Comparison of ENCODE assay signal across 16 mouse cellular contexts in genomic region chr8:26420002-26420401, GRCm38 (mm10).
DNase-seq lines count a peak whose midpoint lies in the region; ATAC-seq and TF ChIP-seq lines count a peak whose summit lies in the region.
"Had no signal": no experiment of that assay in that cellular context is flagged by ENCODE, and none has a peak within 500 bp of the region (broad histone marks: within the 10 kb centered on the region; RNA-seq: fewer than 3 reads in every experiment).

No protein-coding gene starts in this region.

- TF ChIP-seq CTCF in heart, adult 2 months (IDR thresholded peaks at IDR 0.05) = no peak

- no peaks in the 10 kb centered on the region for H3K4me1 ChIP-seq in heart, adult 2 months (ENCODE audit: control insufficient read depth, insufficient read depth, low read length)
- H3K4me1 ChIP-seq in hindbrain, embryonic 12.5 days = peaks cover 8% of the 10 kb centered on the region
- peaks cover 4% of the 10 kb centered on the region; the same call in 1 of the 2 replicates for H3K4me1 ChIP-seq in neural tube, embryonic 11.5 days (ENCODE audit: control insufficient read depth, insufficient read depth, low read length)
- no peaks in the 10 kb centered on the region for H3K4me1 ChIP-seq in intestine, embryonic 15.5 days (replicated peaks)
- H3K4me1 ChIP-seq: limb, embryonic 15.5 days; stomach, embryonic 15.5 days had no signal

- H3K9ac ChIP-seq in heart, adult 2 months (ENCODE audit: low read depth, low read length) = no peak overlapping the region
- no peak overlapping the region for H3K9ac ChIP-seq in hindbrain, embryonic 12.5 days
- no peak overlapping the region for H3K9ac ChIP-seq in neural tube, embryonic 11.5 days (ENCODE audit: low read length)
- H3K9ac ChIP-seq in intestine, embryonic 15.5 days = no peak overlapping the region
- H3K9ac ChIP-seq: limb, embryonic 15.5 days; stomach, embryonic 15.5 days had no signal

- no peaks in the 10 kb centered on the region for H3K27me3 ChIP-seq in heart, adult 2 months (ENCODE audit: control insufficient read depth, insufficient read depth, low read length)
- H3K27me3 ChIP-seq in hindbrain, embryonic 12.5 days = no peaks in the 10 kb centered on the region
- no peaks in the 10 kb centered on the region for H3K27me3 ChIP-seq in neural tube, embryonic 11.5 days (ENCODE audit: control insufficient read depth, insufficient read depth, low read length)
- no peaks in the 10 kb centered on the region for H3K27me3 ChIP-seq in intestine, embryonic 15.5 days (replicated peaks)
- H3K27me3 ChIP-seq: limb, embryonic 15.5 days; stomach, embryonic 15.5 days had no signal

- intact Hi-C loops in heart, adult 2 months (cut with DNase I) = no loop called here

- H3K36me3 ChIP-seq in heart, adult 2 months (ENCODE audit: control insufficient read depth, insufficient read depth, low read length) = no peaks in the 10 kb centered on the region
- no peaks in the 10 kb centered on the region for H3K36me3 ChIP-seq in hindbrain, embryonic 12.5 days
- no peaks in the 10 kb centered on the region for H3K36me3 ChIP-seq in neural tube, embryonic 11.5 days (ENCODE audit: control insufficient read depth, insufficient read depth, low read length)
- no peaks in the 10 kb centered on the region for H3K36me3 ChIP-seq in intestine, embryonic 15.5 days
- H3K36me3 ChIP-seq: limb, embryonic 15.5 days; stomach, embryonic 15.5 days had no signal

- H3K9me3 ChIP-seq in hindbrain, embryonic 12.5 days (replicated peaks) = no peaks in the 10 kb centered on the region
- no peaks in the 10 kb centered on the region for H3K9me3 ChIP-seq in neural tube, embryonic 11.5 days (ENCODE audit: control insufficient read depth, low read length)
- no peaks in the 10 kb centered on the region for H3K9me3 ChIP-seq in intestine, embryonic 15.5 days
- H3K9me3 ChIP-seq: limb, embryonic 15.5 days; stomach, embryonic 15.5 days had no signal

- peak; percentile 41 for DNase-seq in heart, adult 11 months
- DNase-seq in heart, adult 2 months = no peak
- peak; percentile 23 for DNase-seq in mesoderm, embryonic 11.5 days (ENCODE audit: low read depth, low spot score)
- DNase-seq in neural tube, embryonic 11.5 days (ENCODE audit: low spot score) = peak; percentile 38
- DNase-seq in layer of hippocampus, adult 18-20 months (ENCODE audit: low spot score in 2 of 2) = no peak
- DNase-seq in urinary bladder, adult 18-20 months (ENCODE audit: low spot score in 2 of 2) = no peak
- DNase-seq: adrenal gland, postnatal 25 days; cerebellum, adult 9-10 months; kidney, postnatal 4 days; lung, adult 18-20 months; thymus, postnatal 14 days had no signal

- no peak overlapping the region for H3K4me2 ChIP-seq in hindbrain, embryonic 12.5 days (replicated peaks)
- no peak overlapping the region for H3K4me2 ChIP-seq in neural tube, embryonic 11.5 days (ENCODE audit: low read depth)
- H3K4me2 ChIP-seq in intestine, embryonic 15.5 days (replicated peaks) = no peak overlapping the region
- H3K4me2 ChIP-seq: limb, embryonic 15.5 days; stomach, embryonic 15.5 days had no signal

- TF ChIP-seq EP300 in heart, adult 2 months (IDR thresholded peaks at IDR 0.05; ENCODE audit: insufficient read depth, low read depth, low read length) = no peak

- H3K79me2 ChIP-seq in heart, adult 2 months (replicated peaks; ENCODE audit: control insufficient read depth, insufficient read depth, low read length) = no peaks in the 10 kb centered on the region

- peak; percentile 82 for ATAC-seq in hindbrain, embryonic 12.5 days (ENCODE audit: low FRiP score)
- peak; percentile 65 for ATAC-seq in neural tube, embryonic 11.5 days (ENCODE audit: insufficient read depth, low FRiP score, low TSS enrichment)
- no peak for ATAC-seq in intestine, embryonic 15.5 days
- ATAC-seq: Patski had no signal

- no peak overlapping the region for H3K27ac ChIP-seq in heart, adult 2 months
- H3K27ac ChIP-seq in hindbrain, embryonic 12.5 days = peak overlapping the region; percentile 76
- H3K27ac ChIP-seq in neural tube, embryonic 11.5 days (ENCODE audit: low read depth, low read length) = peak overlapping the region; percentile 75
- no peak overlapping the region for H3K27ac ChIP-seq in intestine, embryonic 15.5 days
- H3K27ac ChIP-seq: limb, embryonic 15.5 days; stomach, embryonic 15.5 days had no signal

- 79% methylated on average over 6 of the region's 6 CpGs for WGBS in heart, adult 2 months
- WGBS in hindbrain, embryonic 12.5 days = 77% methylated on average over 6 of the region's 6 CpGs
- 59% methylated on average over 6 of the region's 6 CpGs for WGBS in neural tube, embryonic 11.5 days
- WGBS in intestine, embryonic 15.5 days = 58% methylated on average over 6 of the region's 6 CpGs

- H3K4me3 ChIP-seq in heart, adult 2 months = no peak overlapping the region
- H3K4me3 ChIP-seq in hindbrain, embryonic 12.5 days = no peak overlapping the region
- no peak overlapping the region for H3K4me3 ChIP-seq in neural tube, embryonic 11.5 days (ENCODE audit: low read depth, low read length)
- H3K4me3 ChIP-seq in intestine, embryonic 15.5 days (replicated peaks) = no peak overlapping the region
- H3K4me3 ChIP-seq: limb, embryonic 15.5 days; stomach, embryonic 15.5 days had no signal

- no peak for TF ChIP-seq POLR2A in heart, adult 2 months (IDR thresholded peaks at IDR 0.05; ENCODE audit: insufficient read depth, low read depth, low read length)

Comparison
In these comparisons a context has a peak if more than half of its experiments do, and no peak if none do; other contexts are left out.
1. DNase-seq: peak in heart, adult 11 months (single experiment), mesoderm, embryonic 11.5 days (single experiment) and neural tube, embryonic 11.5 days (single experiment); none in heart, adult 2 months (0 of 2), layer of hippocampus, adult 18-20 months (0 of 2) and urinary bladder, adult 18-20 months (0 of 2).
2. H3K27ac ChIP-seq: peak in hindbrain, embryonic 12.5 days (single experiment) and neural tube, embryonic 11.5 days (single experiment); none in heart, adult 2 months (single experiment) and intestine, embryonic 15.5 days (single experiment).